Mouse (Mus musculus) heart, embryonic 14.5 days (tissue): ENCODE data around the gene Krt23. TPM values are rescaled to one million over a fixed set of nuclear protein-coding genes. Genes with fewer than 3 reads are reported as not detected.

Experiments
- ATAC-seq: fragments of 200-750 bp; cut with Nextera tagmentation; 2 replicates; pipeline ENCODE4 v1.8.0; 2017; ENCODE audit warnings: low read depth, moderate TSS enrichment; ENCODE audit not compliant: insufficient number of reproducible peaks, insufficient read depth, low FRiP score
- H3K27ac ChIP-seq, 2 experiments: fragments of 200-500 bp in 1 of 2; fragments of 300-500 bp in 1 of 2; sonication (generic) in 1 of 2; replicated peaks in 1 of 2; 2 replicates each; pipeline ENCODE4 v1.5.1; 2012 to 2014; ENCODE audit warnings: low read depth in 2 of 2, low read length in 2 of 2, control low read depth in 1 of 2, mild to moderate bottlenecking in 1 of 2, mixed read lengths in 1 of 2; ENCODE audit not compliant: control insufficient read depth in 1 of 2, insufficient read depth in 1 of 2
- H3K27me3 ChIP-seq: fragments of 300-500 bp; sonication (generic); 2 replicates; pipeline ENCODE4 v1.6.1; 2014; ENCODE audit warnings: mild to moderate bottlenecking, low read length, control low read depth; ENCODE audit not compliant: control insufficient read depth, insufficient read depth
- H3K36me3 ChIP-seq: fragments of 300-500 bp; sonication (generic); 2 replicates; pipeline ENCODE4 v1.6.1; 2014; ENCODE audit warnings: mild to moderate bottlenecking, control low read depth, low read length, mixed read lengths; ENCODE audit not compliant: control insufficient read depth, insufficient read depth
- H3K4me1 ChIP-seq, 2 experiments: fragments of 200-500 bp in 1 of 2; fragments of 300-500 bp in 1 of 2; sonication (generic) in 1 of 2; 2 replicates each; pipeline ENCODE4 v1.6.1; 2012 to 2014; ENCODE audit warnings: low read length in 2 of 2, control low read depth in 1 of 2, mixed read lengths in 1 of 2; ENCODE audit not compliant: control insufficient read depth in 2 of 2, insufficient read depth in 2 of 2
- H3K4me2 ChIP-seq: fragments of 300-500 bp; sonication (generic); 2 replicates; pipeline ENCODE4 v1.6.1; 2014; ENCODE audit warnings: mild to moderate bottlenecking, low read length
- H3K4me3 ChIP-seq, 2 experiments: fragments of 200-500 bp in 1 of 2; fragments of 300-500 bp in 1 of 2; sonication (generic) in 1 of 2; 2 replicates each; pipeline ENCODE4 v1.5.1; 2012 to 2014; ENCODE audit warnings: low read length in 2 of 2, mild to moderate bottlenecking in 2 of 2, control low read depth in 1 of 2, low read depth in 1 of 2, moderate library complexity in 1 of 2; ENCODE audit not compliant: control insufficient read depth in 1 of 2, insufficient read depth in 1 of 2
- H3K9ac ChIP-seq: fragments of 300-500 bp; sonication (generic); 2 replicates; pipeline ENCODE4 v1.6.1; 2014; ENCODE audit warnings: mild to moderate bottlenecking, low read length
- H3K9me3 ChIP-seq: fragments of 300-500 bp; sonication (generic); 2 replicates; pipeline ENCODE4 v1.6.1; 2016; ENCODE audit warnings: low read length, control low read depth; ENCODE audit not compliant: control insufficient read depth
- WGBS: fragments of 180-500 bp; shearing (Covaris S2); extraction: QIAGEN DNeasy Blood & Tissue Kit; methylation state at CpG from one replicate; pipeline ENCODE4 v1.1.7; 2014; 5-methylcytosine and 5-hydroxymethylcytosine counted together
- polyA plus RNA-seq: library from polyadenylated mRNA; unstranded; fragments of >200 nt; fragmentation: Nextera tagmentation; extraction: Ambion mirVana; gene quantifications from 2 replicates; pipeline ENCODE4 v1.2.1, GENCODE M21; 2014

The Krt23 gene
- polyA plus RNA-seq, 1 experiment from 2014 or later: not detected

DNA sequence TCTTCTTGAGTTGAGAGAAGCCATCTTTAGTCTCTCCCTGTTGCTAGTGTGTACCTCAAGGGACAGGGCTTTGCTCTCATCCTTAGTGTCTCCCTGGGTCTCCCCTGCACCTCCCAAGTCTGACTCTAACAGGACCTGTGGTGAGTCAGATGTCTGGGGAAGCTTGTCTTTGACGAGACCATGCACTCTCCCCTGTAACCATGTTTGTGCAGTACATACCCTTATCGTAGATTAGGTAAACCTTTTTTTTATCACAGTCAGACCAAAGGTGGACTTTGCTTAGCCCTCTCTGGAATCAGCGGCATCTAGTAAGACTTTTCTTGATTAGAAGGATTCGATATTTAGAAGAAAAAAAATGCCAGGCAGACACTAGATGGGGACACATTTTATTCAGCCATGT, 38.9 kb downstream of the Krt23 start:
- WGBS: 71% methylated on average over 4 of the region's 4 CpGs
- no peak overlapping the region for H3K4me3 ChIP-seq
- H3K27me3 ChIP-seq: no peaks in the 10 kb centered on the region
- no peak overlapping the region for H3K27ac ChIP-seq
- no peak overlapping the region for H3K9ac ChIP-seq
- H3K36me3 ChIP-seq: no peaks in the 10 kb centered on the region
- ATAC-seq: no peak
- no peaks in the 10 kb centered on the region for H3K9me3 ChIP-seq
- H3K4me2 ChIP-seq: no peak overlapping the region
- H3K4me1 ChIP-seq: no peaks in the 10 kb centered on the region

GRCm38 (mm10) chr11:99448769-99449168, 44.2 kb downstream of the Krt23 start:
- Histone ChIP-seq H3K9me3 (no peaks in the 10 kb centered on the region), H3K27ac (no peak overlapping the region), H3K27me3 (no peaks in the 10 kb centered on the region), H3K4me1 (no peaks in the 10 kb centered on the region), H3K4me3 (no peak overlapping the region), H3K36me3 (no peaks in the 10 kb centered on the region), H3K9ac (no peak overlapping the region), H3K4me2 (no peak overlapping the region)
- 43% methylated on average over 2 of the region's 2 CpGs for WGBS
- ATAC-seq: no peak

GRCm38 (mm10) chr11:99441220-99441619, 51.7 kb downstream of the Krt23 start:
- H3K9me3 ChIP-seq: no peaks in the 10 kb centered on the region
- H3K4me1 ChIP-seq: peaks cover 3 to 6% of the 10 kb centered on the region in 2 experiments; a peak in 3 of 4 replicates
- H3K4me2 ChIP-seq: no peak overlapping the region
- H3K4me3 ChIP-seq: no peak overlapping the region
- no peaks in the 10 kb centered on the region for H3K36me3 ChIP-seq
- no peak for ATAC-seq
- no peaks in the 10 kb centered on the region for H3K27me3 ChIP-seq
- 68% methylated on average over 8 of the region's 8 CpGs for WGBS
- no peak overlapping the region for H3K9ac ChIP-seq
- H3K27ac ChIP-seq: no peak overlapping the region

- no peaks in the 10 kb centered on the region for H3K27me3 ChIP-seq
- H3K9ac ChIP-seq: no peak overlapping the region
- no peaks in the 10 kb centered on the region for H3K9me3 ChIP-seq
- H3K4me1 ChIP-seq: peaks cover 3 to 6% of the 10 kb centered on the region in 2 experiments; a peak in 3 of 4 replicates
- no peak overlapping the region for H3K4me3 ChIP-seq
- WGBS: 73% methylated on average over 10 of the region's 10 CpGs
- no peak overlapping the region for H3K27ac ChIP-seq
- ATAC-seq: no peak
- no peak overlapping the region for H3K4me2 ChIP-seq
- H3K36me3 ChIP-seq: no peaks in the 10 kb centered on the region
Measured at GRCm38 (mm10) chr11:99439465-99439864, 53.5 kb downstream of the Krt23 start.

DNA sequence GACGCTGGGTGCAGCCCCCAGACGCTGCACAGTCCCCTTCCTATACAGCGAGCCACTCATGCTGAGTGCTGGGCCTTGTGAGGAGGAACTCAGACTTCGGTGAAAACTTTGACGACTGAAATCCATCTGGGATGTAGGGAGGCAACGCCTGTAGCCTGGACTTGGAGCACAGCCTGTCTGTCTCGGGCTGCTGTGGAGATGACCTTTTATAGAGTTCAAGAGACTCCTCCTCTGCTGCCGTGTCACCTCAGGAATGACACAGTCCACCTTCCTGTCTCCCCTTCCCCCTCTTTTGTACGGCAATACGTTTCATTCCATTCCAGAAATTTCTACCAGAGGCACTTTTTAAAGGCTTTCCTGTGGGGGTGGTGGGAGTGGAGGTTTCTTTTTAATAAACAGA, 55.0 kb downstream of the Krt23 start, which contains the start of gene Krt20:
Krt20 (minus strand) TSS at position 179 of the 400 bp plus-strand sequence.
- peaks cover 3 to 6% of the 10 kb centered on the region in 2 experiments; a peak in 3 of 4 replicates for H3K4me1 ChIP-seq
- no peak for ATAC-seq
- H3K4me3 ChIP-seq: peak within 1 kb of the TSS in 1 of 2 experiments; percentile 12; a peak in 1 of 4 replicates
- no peak within 1 kb of the TSS for H3K27ac ChIP-seq
- peak within 1 kb of the TSS; percentile 38 for H3K4me2 ChIP-seq
- H3K36me3 ChIP-seq: no peaks in the 10 kb centered on the region
- WGBS: 15% methylated on average over 10 of the region's 10 CpGs
- no peaks in the 10 kb centered on the region for H3K9me3 ChIP-seq
- H3K9ac ChIP-seq: peak within 1 kb of the TSS; percentile 30; the same call in 1 of the 2 replicates
- no peaks in the 10 kb centered on the region for H3K27me3 ChIP-seq

GRCm38 (mm10) chr11:99436625-99437024, 56.3 kb downstream of the Krt23 start:
- no peak for ATAC-seq
- H3K4me2 ChIP-seq: no peak overlapping the region
- H3K27ac ChIP-seq: no peak overlapping the region
- no peaks in the 10 kb centered on the region for H3K36me3 ChIP-seq
- H3K4me1 ChIP-seq: peaks cover 3 to 6% of the 10 kb centered on the region in 2 experiments; a peak in 3 of 4 replicates
- no peaks in the 10 kb centered on the region for H3K27me3 ChIP-seq
- no peaks in the 10 kb centered on the region for H3K9me3 ChIP-seq
- no peak overlapping the region for H3K4me3 ChIP-seq
- H3K9ac ChIP-seq: no peak overlapping the region
- WGBS: 51% methylated on average over 4 of the region's 4 CpGs

DNA sequence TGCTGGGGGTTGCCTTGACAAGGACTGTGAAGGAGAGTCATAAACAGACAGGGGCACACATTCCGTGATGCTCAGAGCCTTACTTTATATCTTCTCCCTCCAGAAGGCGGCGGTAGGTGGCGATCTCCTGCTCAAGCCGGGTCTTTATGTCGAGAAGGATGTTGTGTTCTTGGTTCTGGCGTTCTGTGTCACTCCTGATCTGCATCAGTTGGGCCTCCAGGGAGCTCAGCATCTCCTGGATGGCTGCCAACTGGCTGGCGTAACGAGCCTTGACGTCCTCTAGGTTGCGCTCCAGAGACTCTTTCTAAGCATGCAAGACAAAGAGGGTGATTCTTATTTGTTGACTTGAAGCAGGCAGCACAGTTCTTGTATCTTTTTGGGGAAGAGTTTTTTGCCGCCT, 62.3 kb downstream of the Krt23 start:
- 47% methylated on average over 12 of the region's 12 CpGs for WGBS
- Histone ChIP-seq H3K27me3 (no peaks in the 10 kb centered on the region), H3K4me2 (no peak overlapping the region), H3K36me3 (no peaks in the 10 kb centered on the region), H3K9me3 (no peaks in the 10 kb centered on the region), H3K9ac (no peak overlapping the region), H3K4me3 (no peak overlapping the region), H3K27ac (no peak overlapping the region), H3K4me1 (no peaks in the 10 kb centered on the region)
- no peak for ATAC-seq
